Mouse (Mus musculus) T-cell, adult 66 days (primary cell): ENCODE results near the gene H2al1f. TPM values are rescaled to one million over a fixed set of nuclear protein-coding genes. Genes with fewer than 3 reads are reported as not detected.

ENCODE experiments used
- total RNA-seq, 2 experiments: library from RNA; stranded (reverse); gene quantifications; 3 replicates in 1 of 2; 4 replicates in 1 of 2; pipeline ENCODE4 v1.2.4; 2023

The H2al1f gene
- total RNA-seq: not detected

DNA sequence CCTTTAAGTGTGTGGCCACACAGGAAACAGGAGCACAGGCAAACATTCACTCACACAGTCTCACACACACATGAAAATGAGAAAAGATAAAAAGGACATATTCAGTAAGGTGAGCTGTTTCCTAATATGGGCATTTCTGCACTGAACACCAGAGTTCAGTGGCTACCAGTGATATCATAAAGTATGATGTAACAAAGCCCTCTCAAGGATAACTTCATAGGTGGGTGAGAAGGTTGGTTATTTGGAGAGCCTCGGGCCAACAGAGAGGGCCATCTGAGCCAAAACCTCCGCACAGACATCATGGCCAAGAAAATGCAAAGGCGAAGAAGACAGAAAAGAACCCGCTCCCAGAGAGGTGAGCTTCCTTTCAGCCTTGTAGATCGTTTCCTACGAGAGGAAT, at the start of gene H2al1f:
TSS of gene H2al1f (plus strand) at position 301 of the 400 bp plus-strand sequence.

DNA sequence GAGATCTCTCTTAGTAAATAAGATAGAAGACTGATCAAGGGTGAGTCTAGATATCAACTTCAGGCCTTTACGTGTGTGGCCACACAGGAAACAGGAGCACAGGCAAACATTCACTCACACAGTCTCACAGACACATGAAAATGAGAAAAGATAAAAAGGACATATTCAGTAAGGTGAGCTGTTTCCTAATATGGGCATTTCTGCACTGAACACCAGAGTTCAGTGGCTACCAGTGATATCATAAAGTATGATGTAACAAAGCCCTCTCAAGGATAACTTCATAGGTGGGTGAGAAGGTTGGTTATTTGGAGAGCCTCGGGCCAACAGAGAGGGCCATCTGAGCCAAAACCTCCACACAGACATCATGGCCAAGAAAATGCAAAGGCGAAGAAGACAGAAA, 16.0 kb upstream of the H2al1f start, which contains the start of gene H2al1a:
TSS of gene H2al1a (plus strand) at position 301 of the 400 bp plus-strand sequence.

DNA sequence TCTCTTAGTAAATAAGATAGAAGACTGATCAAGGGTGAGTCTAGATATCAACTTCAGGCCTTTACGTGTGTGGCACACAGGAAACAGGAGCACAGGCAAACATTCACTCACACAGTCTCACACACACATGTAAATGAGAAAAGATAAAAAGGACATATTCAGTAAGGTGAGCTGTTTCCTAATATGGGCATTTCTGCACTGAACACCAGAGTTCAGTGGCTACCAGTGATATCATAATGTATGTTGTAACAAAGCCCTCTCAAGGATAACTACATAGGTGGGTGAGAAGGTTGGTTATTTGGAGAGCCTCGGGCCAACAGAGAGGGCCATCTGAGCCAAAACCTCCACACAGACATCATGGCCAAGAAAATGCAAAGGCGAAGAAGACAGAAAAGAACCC, 12.8 kb upstream of the H2al1f start, which contains the start of gene H2al1b:
TSS of gene H2al1b (plus strand) at position 301 of the 400 bp plus-strand sequence.

DNA sequence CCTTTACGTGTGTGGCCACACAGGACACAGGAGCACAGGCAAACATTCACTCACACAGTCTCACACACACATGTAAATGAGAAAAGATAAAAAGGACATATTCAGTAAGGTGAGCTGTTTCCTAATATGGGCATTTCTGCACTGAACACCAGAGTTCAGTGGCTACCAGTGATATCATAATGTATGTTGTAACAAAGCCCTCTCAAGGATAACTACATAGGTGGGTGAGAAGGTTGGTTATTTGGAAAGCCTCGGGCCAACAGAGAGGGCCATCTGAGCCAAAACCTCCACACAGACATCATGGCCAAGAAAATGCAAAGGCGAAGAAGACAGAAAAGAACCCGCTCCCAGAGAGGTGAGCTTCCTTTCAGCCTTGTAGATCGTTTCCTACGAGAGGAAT, 9.6 kb upstream of the H2al1f start, which contains the start of gene H2al1c:
TSS of gene H2al1c (plus strand) at position 301 of the 400 bp plus-strand sequence.

DNA sequence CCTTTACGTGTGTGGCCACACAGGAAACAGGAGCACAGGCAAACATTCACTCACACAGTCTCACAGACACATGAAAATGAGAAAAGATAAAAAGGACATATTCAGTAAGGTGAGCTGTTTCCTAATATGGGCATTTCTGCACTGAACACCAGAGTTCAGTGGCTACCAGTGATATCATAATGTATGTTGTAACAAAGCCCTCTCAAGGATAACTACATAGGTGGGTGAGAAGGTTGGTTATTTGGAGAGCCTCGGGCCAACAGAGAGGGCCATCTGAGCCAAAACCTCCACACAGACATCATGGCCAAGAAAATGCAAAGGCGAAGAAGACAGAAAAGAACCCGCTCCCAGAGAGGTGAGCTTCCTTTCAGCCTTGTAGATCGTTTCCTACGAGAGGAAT, 6.4 kb upstream of the H2al1f start, which contains the start of gene H2al1d:
TSS of gene H2al1d (plus strand) at position 301 of the 400 bp plus-strand sequence.

DNA sequence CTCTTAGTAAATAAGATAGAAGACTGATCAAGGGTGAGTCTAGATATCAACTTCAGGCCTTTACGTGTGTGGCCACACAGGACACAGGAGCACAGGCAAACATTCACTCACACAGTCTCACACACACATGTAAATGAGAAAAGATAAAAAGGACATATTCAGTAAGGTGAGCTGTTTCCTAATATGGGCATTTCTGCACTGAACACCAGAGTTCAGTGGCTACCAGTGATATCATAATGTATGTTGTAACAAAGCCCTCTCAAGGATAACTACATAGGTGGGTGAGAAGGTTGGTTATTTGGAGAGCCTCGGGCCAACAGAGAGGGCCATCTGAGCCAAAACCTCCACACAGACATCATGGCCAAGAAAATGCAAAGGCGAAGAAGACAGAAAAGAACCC, 3.3 kb upstream of the H2al1f start, which contains the start of gene H2al1e:
TSS of gene H2al1e (plus strand) at position 301 of the 400 bp plus-strand sequence.

DNA sequence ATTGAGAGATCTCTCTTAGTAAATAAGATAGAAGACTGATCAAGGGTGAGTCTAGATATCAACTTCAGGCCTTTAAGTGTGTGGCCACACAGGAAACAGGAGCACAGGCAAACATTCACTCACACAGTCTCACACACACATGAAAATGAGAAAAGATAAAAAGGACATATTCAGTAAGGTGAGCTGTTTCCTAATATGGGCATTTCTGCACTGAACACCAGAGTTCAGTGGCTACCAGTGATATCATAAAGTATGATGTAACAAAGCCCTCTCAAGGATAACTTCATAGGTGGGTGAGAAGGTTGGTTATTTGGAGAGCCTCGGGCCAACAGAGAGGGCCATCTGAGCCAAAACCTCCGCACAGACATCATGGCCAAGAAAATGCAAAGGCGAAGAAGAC, 3.0 kb downstream of the H2al1f start, which contains the start of gene H2al1g:
TSS of gene H2al1g (plus strand) at position 301 of the 400 bp plus-strand sequence.

DNA sequence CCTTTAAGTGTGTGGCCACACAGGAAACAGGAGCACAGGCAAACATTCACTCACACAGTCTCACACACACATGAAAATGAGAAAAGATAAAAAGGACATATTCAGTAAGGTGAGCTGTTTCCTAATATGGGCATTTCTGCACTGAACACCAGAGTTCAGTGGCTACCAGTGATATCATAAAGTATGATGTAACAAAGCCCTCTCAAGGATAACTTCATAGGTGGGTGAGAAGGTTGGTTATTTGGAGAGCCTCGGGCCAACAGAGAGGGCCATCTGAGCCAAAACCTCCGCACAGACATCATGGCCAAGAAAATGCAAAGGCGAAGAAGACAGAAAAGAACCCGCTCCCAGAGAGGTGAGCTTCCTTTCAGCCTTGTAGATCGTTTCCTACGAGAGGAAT, 6.2 kb downstream of the H2al1f start, which contains the start of gene H2al1h:
TSS of gene H2al1h (plus strand) at position 301 of the 400 bp plus-strand sequence.

DNA sequence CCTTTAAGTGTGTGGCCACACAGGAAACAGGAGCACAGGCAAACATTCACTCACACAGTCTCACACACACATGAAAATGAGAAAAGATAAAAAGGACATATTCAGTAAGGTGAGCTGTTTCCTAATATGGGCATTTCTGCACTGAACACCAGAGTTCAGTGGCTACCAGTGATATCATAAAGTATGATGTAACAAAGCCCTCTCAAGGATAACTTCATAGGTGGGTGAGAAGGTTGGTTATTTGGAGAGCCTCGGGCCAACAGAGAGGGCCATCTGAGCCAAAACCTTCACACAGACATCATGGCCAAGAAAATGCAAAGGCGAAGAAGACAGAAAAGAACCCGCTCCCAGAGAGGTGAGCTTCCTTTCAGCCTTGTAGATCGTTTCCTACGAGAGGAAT, 9.4 kb downstream of the H2al1f start, which contains the start of gene H2al1i:
TSS of gene H2al1i (plus strand) at position 301 of the 400 bp plus-strand sequence.

DNA sequence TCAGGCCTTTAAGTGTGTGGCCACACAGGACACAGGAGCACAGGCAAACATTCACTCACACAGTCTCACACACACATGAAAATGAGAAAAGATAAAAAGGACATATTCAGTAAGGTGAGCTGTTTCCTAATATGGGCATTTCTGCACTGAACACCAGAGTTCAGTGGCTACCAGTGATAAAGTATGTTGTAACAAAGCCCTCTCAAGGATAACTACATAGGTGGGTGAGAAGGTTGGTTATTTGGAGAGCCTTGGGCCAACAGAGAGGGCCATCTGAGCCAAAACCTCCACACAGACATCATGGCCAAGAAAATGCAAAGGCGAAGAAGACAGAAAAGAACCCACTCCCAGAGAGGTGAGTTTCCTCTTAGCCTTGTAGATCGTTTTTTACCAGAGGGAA, 12.6 kb downstream of the H2al1f start, which contains the start of gene H2al1j:
TSS of gene H2al1j (plus strand) at position 301 of the 400 bp plus-strand sequence.

Other genes with a start within 250 kb of the H2al1f start
- gene H2al1a, start 15.9 kb upstream of the H2al1f start, total RNA-seq: not detected
- not detected for gene H2al1b, start 12.7 kb upstream of the H2al1f start, total RNA-seq
- not detected for gene H2al1c, start 9.5 kb upstream of the H2al1f start, total RNA-seq
- gene H2al1d, start 6.3 kb upstream of the H2al1f start, total RNA-seq: not detected
- not detected for gene H2al1e, start 3.2 kb upstream of the H2al1f start, total RNA-seq
- not detected for gene H2al1g, start 3.1 kb downstream of the H2al1f start, total RNA-seq
- gene H2al1h, start 6.3 kb downstream of the H2al1f start, total RNA-seq: not detected
- gene H2al1i, start 9.5 kb downstream of the H2al1f start, total RNA-seq: not detected
- not detected for gene H2al1j, start 12.7 kb downstream of the H2al1f start, total RNA-seq